Mouse (Mus musculus) myocyte (in vitro differentiated cells): ENCODE data around the gene Mrpl20. TPM values are rescaled to one million over a fixed set of nuclear protein-coding genes. Genes with fewer than 3 reads are reported as not detected.
"Not testable (repeated sequence)": the region's sequence is repeated elsewhere in the genome, so short reads cannot be mapped to it uniquely, and the experiment has no call there.

Source experiments
- H3K27me3 ChIP-seq: one replicate; pipeline ENCODE4 v1.6.1; 2011; ENCODE audit not compliant: control insufficient read depth, insufficient read depth, insufficient read length
- H3K36me3 ChIP-seq: one replicate; pipeline ENCODE4 v1.6.1; 2011; ENCODE audit not compliant: control insufficient read depth, insufficient read depth
- H3K4me2 ChIP-seq: one replicate; pipeline ENCODE4 v1.6.1; 2011; ENCODE audit warnings: low read depth, control low read depth
- H3K4me3 ChIP-seq: one replicate; pipeline ENCODE4 v1.5.1; 2011; ENCODE audit warnings: mild to moderate bottlenecking, control low read depth, moderate library complexity
- H3K79me2 ChIP-seq: one replicate; pipeline ENCODE4 v1.6.1; 2011; ENCODE audit not compliant: control insufficient read depth, insufficient read depth
- H3ac ChIP-seq: one replicate; pipeline ENCODE4 v1.6.1; 2011; ENCODE audit not compliant: control insufficient read depth, insufficient read length
- CEBPB ChIP-seq: IDR thresholded peaks from 2 replicates; pipeline ENCODE4 v1.6.1; 2011; ENCODE audit warnings: mild to moderate bottlenecking, moderate library complexity; ENCODE audit not compliant: poor library complexity, insufficient read depth, severe bottlenecking
- E2F4 ChIP-seq: IDR thresholded peaks from one replicate; pipeline ENCODE4 v1.6.1; 2011; ENCODE audit warnings: mild to moderate bottlenecking, control low read depth, moderate library complexity; ENCODE audit not compliant: insufficient read depth
- MAX ChIP-seq: IDR thresholded peaks from one replicate; pipeline ENCODE4 v1.6.1; 2011; ENCODE audit warnings: low read depth, mild to moderate bottlenecking, control low read depth
- MYOD1 ChIP-seq, 3 experiments: IDR thresholded peaks; one replicate each; pipeline ENCODE4 v1.6.1; 2011; ENCODE audit warnings: control low read depth in 2 of 3, low read depth in 2 of 3, mild to moderate bottlenecking in 2 of 3, moderate library complexity in 1 of 3; ENCODE audit not compliant: insufficient read length in 2 of 3, control insufficient read depth in 1 of 3
- MYOG ChIP-seq, 3 experiments: IDR thresholded peaks; one replicate each; pipeline ENCODE4 v1.6.1; 2011; ENCODE audit warnings: control low read depth in 2 of 3, low read depth in 2 of 3, mild to moderate bottlenecking in 2 of 3; ENCODE audit not compliant: insufficient read length in 2 of 3, control insufficient read depth in 1 of 3, insufficient read depth in 1 of 3
- POLR2A ChIP-seq: IDR thresholded peaks from one replicate; pipeline ENCODE4 v1.6.1; 2011; ENCODE audit warnings: low read depth, mild to moderate bottlenecking, control low read depth, moderate library complexity; ENCODE audit not compliant: insufficient read length
- POLR2AphosphoS2 ChIP-seq: IDR thresholded peaks from one replicate; pipeline ENCODE4 v1.6.1; 2011; ENCODE audit warnings: low read depth, control low read depth; ENCODE audit not compliant: insufficient read length
- REST ChIP-seq: IDR thresholded peaks from one replicate; pipeline ENCODE4 v1.6.1; 2011; ENCODE audit warnings: mild to moderate bottlenecking, control low read depth, moderate library complexity; ENCODE audit not compliant: insufficient read depth, insufficient read length
- SRF ChIP-seq: IDR thresholded peaks from one replicate; pipeline ENCODE4 v1.6.1; 2011; ENCODE audit warnings: low read depth; ENCODE audit not compliant: control insufficient read depth, insufficient read length
- TCF12 ChIP-seq: IDR thresholded peaks from one replicate; pipeline ENCODE4 v1.6.1; 2011; ENCODE audit warnings: mild to moderate bottlenecking, control low read depth; ENCODE audit not compliant: poor library complexity, insufficient read depth, severe bottlenecking
- TCF3 ChIP-seq: IDR thresholded peaks from one replicate; pipeline ENCODE4 v1.6.1; 2011; ENCODE audit warnings: low read depth, control low read depth; ENCODE audit not compliant: insufficient read length
- USF1 ChIP-seq: IDR thresholded peaks from one replicate; pipeline ENCODE4 v1.6.1; 2011; ENCODE audit warnings: low read depth, mild to moderate bottlenecking, control low read depth, moderate library complexity
- polyA plus RNA-seq: library from polyadenylated mRNA; unstranded; fragments of >200 nt; fragmentation: generic; extraction: Trizol; gene quantifications from one replicate; pipeline ENCODE4 v1.2.1, GENCODE M21; 2012; ENCODE audit warnings: missing spikeins

Mrpl20 gene
- polyA plus RNA-seq, 1 experiment, result 132 TPM

DNA sequence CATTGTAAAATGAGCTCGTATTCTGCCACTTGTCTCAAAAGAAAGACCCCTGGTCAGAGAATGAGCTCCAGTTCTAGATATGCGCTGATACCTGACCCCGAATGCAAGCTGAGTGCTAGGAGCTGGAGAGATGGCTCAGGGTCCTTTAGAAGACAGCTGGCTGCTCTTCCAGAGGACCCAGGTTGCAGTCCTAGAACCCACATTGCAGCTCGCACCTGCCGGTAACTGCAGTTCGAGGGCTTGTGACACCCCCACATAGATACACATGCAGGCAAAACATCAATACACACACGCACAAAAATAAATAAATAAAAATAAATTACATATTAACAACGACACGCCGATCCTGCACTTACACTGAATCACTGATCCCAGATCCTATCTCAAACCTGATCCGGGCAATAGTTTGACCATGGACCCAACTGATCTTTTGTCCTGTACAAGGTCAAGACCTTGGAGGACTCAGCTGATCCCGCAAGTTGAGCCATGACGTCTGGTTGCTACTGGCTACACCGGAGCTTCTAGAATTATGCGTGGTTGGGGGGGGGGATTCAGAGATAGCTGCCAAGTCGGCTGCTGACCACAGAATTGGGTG, 19.1 kb upstream of the Mrpl20 start:
- Histone ChIP-seq H3K4me3 (peak overlapping the region; percentile 46), H3K4me2 (peak overlapping the region; percentile 81), H3K79me2 (peaks cover 2% of the 10 kb centered on the region), H3K36me3 (no peaks in the 10 kb centered on the region), H3ac (peak overlapping the region; percentile 44), H3K27me3 (no peaks in the 10 kb centered on the region)
- TF ChIP-seq POLR2A (no peak), MYOD1 (IDR thresholded peaks at IDR 0.05; ENCODE audit: control insufficient read depth in 1 of 3, insufficient read length in 2 of 3, low read depth in 2 of 3) (peak in 2 of 3 experiments; percentile 10 to 22), MYOG (IDR thresholded peaks at IDR 0.05; ENCODE audit: control insufficient read depth in 1 of 3, insufficient read depth in 1 of 3, insufficient read length in 2 of 3, low read depth in 2 of 3) (no peak), TCF12 (no peak)

DNA sequence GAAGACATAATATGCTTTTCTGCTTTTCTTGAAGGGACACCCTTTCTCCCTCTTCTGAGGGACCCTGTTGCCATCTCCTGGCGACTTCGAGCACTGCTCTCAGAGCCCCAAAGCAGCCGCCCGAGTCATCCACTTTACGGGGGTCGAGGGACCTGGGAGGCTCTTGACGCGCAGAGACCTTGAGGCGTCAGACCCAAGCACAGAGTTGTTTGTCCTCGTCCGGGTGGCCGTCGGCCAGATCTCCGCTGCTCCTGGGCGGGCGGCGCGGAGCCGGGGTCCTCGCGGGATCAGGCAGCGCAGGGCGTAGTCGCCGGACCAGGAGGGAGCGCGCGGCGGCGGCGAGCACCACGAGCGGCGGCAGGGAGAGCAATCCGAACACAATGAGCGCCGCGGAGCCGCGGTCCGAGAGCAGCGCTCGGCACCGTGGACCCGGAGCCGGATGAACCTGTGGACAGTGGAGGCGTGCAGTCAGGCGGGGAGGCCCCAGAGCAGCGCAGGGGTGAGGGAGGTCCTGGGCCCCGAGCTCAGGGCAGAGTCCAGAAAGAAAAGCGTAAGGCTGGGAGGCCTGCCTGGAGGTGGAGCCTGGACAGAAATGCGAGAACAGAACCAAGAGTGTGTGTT, 18.5 kb upstream of the Mrpl20 start:
- H3K4me3 ChIP-seq, result peak overlapping the region; percentile 46
- peaks cover 2% of the 10 kb centered on the region for H3K79me2 ChIP-seq
- no peaks in the 10 kb centered on the region for H3K27me3 ChIP-seq
- H3ac ChIP-seq, result peak overlapping the region; percentile 44
- TF ChIP-seq MAX (no peak), POLR2AphosphoS2 (peak; percentile 65), MYOG (IDR thresholded peaks at IDR 0.05; ENCODE audit: control insufficient read depth in 1 of 3, insufficient read depth in 1 of 3, insufficient read length in 2 of 3, low read depth in 2 of 3) (peak in 1 of 3 experiments; percentile 11), REST (no peak), POLR2A (peak; percentile 64), E2F4 (no peak), USF1 (no peak)
- H3K4me2 ChIP-seq, result peak overlapping the region; percentile 81
- no peaks in the 10 kb centered on the region for H3K36me3 ChIP-seq

DNA sequence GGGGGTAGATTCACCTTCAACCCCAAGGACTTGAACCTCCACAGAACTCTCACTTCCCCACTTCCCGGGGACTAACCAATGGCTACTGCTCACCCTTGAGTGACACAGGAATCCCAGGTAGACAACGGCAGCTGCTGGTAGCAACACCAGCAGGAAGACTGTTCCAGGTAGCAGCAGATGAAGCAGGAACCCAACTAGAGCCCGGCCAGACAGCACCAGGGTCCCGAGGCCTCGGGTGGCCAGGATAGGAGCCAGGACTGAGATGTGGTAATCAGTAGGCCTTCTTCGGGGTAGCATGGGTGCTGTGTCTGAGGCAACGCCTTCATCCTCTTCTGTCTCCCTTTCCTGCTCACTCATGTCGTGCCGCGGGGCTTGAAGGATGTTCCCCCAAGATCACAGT, 17.4 kb upstream of the Mrpl20 start:
- Histone ChIP-seq H3K79me2 (peaks cover 2% of the 10 kb centered on the region), H3K4me2 (peak overlapping the region; percentile 45), H3K27me3 (no peaks in the 10 kb centered on the region), H3K36me3 (no peaks in the 10 kb centered on the region), H3ac (no peak overlapping the region), H3K4me3 (peak overlapping the region; percentile 46)
- TF ChIP-seq MYOD1 (IDR thresholded peaks at IDR 0.05; ENCODE audit: control insufficient read depth in 1 of 3, insufficient read length in 2 of 3, low read depth in 2 of 3) (no peak), TCF12 (no peak), POLR2AphosphoS2 (no peak), E2F4 (no peak), CEBPB (no peak), MYOG (IDR thresholded peaks at IDR 0.05; ENCODE audit: control insufficient read depth in 1 of 3, insufficient read depth in 1 of 3, insufficient read length in 2 of 3, low read depth in 2 of 3) (no peak)

DNA sequence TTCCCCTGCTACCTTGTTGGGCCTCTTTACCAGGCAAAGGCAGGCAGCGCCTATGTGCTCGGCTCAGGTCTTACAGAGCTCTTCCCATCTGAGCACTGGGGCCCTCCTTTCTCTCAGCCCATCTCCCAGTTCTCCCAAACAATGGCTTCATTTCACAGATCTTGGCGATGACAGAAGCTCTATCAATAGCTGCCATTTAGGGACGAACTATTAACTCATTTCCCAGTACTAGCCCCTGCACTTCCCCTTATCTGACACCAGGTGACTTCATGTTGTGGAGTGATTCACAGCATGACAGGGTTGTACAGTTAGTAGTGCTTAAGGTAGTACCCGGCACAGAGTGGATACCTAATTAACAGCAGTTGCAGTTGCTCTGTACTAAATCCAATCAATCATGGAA, 16.9 kb upstream of the Mrpl20 start, which contains the start of gene Tmem88b:
Gene Tmem88b (minus strand): TSS at position 56 of the 400 bp plus-strand sequence.
- TF ChIP-seq MYOD1 (IDR thresholded peaks at IDR 0.05; ENCODE audit: control insufficient read depth in 1 of 3, insufficient read length in 2 of 3, low read depth in 2 of 3), result no peak
- no peak for TF ChIP-seq MYOG (IDR thresholded peaks at IDR 0.05; ENCODE audit: control insufficient read depth in 1 of 3, insufficient read depth in 1 of 3, insufficient read length in 2 of 3, low read depth in 2 of 3)
- no peak for TF ChIP-seq POLR2AphosphoS2
- TF ChIP-seq REST, result no peak
- no peak for TF ChIP-seq CEBPB
- no peak for TF ChIP-seq MAX
- no peak for TF ChIP-seq USF1
- no peak for TF ChIP-seq TCF12
- TF ChIP-seq TCF3, result no peak
- TF ChIP-seq E2F4, result no peak
- no peak for TF ChIP-seq POLR2A
- no peak for TF ChIP-seq SRF
- H3K4me2 ChIP-seq, result peak within 1 kb of the TSS; percentile 81
- peak within 1 kb of the TSS; percentile 46 for H3K4me3 ChIP-seq
- H3K79me2 ChIP-seq, result peaks cover 2% of the 10 kb centered on the region
- H3ac ChIP-seq, result peak within 1 kb of the TSS; percentile 44
- peaks cover 3% of the 10 kb centered on the region for H3K27me3 ChIP-seq
- H3K36me3 ChIP-seq, result no peaks in the 10 kb centered on the region

DNA sequence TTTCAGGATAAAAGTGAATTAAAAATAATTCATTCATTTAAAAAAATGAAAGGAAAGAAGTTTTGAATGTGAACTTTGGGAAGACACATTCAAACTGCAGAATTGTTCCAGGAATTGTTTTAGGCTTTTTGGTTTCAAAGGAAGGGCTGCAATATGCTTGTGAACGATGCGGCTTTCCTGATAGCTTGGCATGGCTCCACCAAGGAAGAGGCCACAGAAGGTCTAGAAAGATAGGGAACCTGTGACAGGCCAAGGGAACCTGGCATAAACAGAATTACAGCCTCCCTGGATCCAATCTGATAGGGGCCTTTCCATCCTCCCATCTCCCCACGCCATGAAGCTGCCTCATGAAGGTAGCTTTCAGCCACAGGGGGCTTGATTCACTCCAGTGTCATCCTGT, 14.4 kb upstream of the Mrpl20 start:
- no peaks in the 10 kb centered on the region for H3K79me2 ChIP-seq
- TF ChIP-seq MAX, result no peak
- TF ChIP-seq REST, result no peak
- TF ChIP-seq SRF, result no peak
- no peak for TF ChIP-seq USF1
- TF ChIP-seq POLR2A, result no peak
- no peak for TF ChIP-seq MYOG (IDR thresholded peaks at IDR 0.05; ENCODE audit: control insufficient read depth in 1 of 3, insufficient read depth in 1 of 3, insufficient read length in 2 of 3, low read depth in 2 of 3)
- TF ChIP-seq TCF3, result no peak
- TF ChIP-seq TCF12, result no peak
- TF ChIP-seq CEBPB, result no peak
- TF ChIP-seq POLR2AphosphoS2, result no peak
- no peak for TF ChIP-seq MYOD1 (IDR thresholded peaks at IDR 0.05; ENCODE audit: control insufficient read depth in 1 of 3, insufficient read length in 2 of 3, low read depth in 2 of 3)
- TF ChIP-seq E2F4, result no peak
- no peak overlapping the region for H3K4me2 ChIP-seq
- H3K27me3 ChIP-seq, result peaks cover 15% of the 10 kb centered on the region
- H3ac ChIP-seq, result no peak overlapping the region
- H3K36me3 ChIP-seq, result no peaks in the 10 kb centered on the region
- H3K4me3 ChIP-seq, result no peak overlapping the region

DNA sequence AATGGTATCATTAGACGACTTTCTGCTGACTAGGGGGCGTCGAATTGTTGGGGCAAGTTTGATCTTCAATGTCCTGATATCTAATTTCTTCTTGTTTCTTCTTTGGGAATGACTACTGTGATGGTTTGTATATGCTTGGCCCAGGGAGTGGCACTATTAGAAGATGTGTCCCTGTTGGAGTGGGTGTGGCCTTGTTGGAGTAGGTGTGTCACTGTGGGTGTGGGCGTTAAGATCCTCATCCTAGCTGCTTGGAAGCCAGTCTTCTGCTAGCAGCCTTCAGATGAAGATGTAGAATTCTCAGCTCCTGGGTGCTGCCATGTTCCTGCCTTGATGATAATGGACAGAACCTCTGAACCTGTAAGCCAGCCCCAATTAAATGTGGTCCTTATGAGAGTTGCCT, 13.8 kb upstream of the Mrpl20 start:
- H3K36me3 ChIP-seq, H3ac ChIP-seq, H3K4me2 ChIP-seq, H3K79me2 ChIP-seq, H3K4me3 ChIP-seq: not testable (repeated sequence)
- H3K27me3 ChIP-seq, result peaks cover 15% of the 10 kb centered on the region
